Mouse (Mus musculus) left cerebral cortex, adult 9 months (tissue): ENCODE results near the gene Nup37.

ENCODE experiments used
- DNase-seq, 2 experiments: peaks; one replicate each; pipeline ENCODE4 v3.0.0; 2022; ENCODE audit warnings: low spot score in 2 of 2

Nup37 gene

DNA sequence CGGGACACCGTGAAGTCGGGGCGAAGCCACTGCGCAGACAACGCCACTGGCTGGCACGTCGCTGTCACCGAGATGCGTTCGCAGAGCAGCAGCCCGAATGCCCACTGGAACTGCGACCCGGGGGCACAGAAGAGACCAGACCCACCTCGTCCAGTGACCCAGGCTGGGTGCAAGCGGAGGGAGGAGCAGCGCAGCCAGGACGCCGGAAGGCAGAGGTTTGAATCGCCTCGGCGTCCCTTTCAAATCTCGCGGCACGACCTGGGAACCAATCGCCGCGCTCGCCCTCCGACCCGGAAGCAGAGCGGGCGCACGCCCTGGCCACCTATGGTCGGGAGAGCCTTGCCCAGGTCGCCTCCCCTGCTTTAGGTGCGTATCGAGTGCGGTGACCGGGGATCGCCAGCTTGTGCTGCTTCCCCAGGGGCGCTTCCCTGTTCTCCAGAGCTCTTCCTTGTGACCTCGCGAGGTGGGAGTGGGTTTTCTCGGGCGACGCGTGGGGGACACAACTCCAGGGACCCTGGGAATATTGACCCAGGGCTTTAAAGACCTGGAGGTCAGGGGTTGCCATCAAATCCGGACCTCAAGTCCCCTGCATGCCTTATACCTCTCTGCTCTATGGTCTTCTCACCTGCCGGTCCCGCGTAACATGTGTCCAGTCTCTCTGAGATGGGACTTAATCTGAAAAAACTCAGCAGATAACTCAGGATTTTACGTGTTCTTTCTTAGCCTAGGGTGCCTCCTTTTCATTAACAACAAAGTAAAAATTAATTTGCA lies at the start of gene Nup37, which contains the start of gene Parpbp:
TSS of gene Nup37 (plus strand) at position 286 of the 771 bp plus-strand sequence.
TSS of gene Parpbp (minus strand) at position 235 of the 771 bp plus-strand sequence.
- DNase-seq: peak; percentile 47 to 82

DNA sequence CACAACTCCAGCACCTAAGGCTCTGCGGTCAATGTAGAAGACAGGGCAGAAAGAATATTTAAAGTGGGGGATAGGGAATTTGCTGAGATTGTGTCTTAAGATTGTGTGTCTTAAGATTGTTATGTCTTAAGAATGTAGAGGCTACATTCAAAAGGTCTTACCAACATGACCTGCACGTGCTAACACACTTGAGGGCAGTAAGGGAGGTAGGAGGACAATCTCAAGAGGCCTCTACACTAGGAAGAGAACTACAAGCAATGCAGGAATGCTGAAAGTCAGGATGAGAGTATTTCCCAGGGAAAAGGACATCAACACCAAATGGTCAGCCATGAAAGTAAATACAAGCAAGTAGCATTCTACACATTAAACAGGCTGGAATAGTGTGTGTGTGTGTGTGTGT lies 40.6 kb upstream of the Nup37 start:
- DNase-seq: no peak

- DNase-seq: no peak
Observed at GRCm38 (mm10) chr10:88113290-88113689, 33.5 kb upstream of the Nup37 start.

- no peak for DNase-seq
Observed at GRCm38 (mm10) chr10:88119721-88120120, 27.1 kb upstream of the Nup37 start.

DNA sequence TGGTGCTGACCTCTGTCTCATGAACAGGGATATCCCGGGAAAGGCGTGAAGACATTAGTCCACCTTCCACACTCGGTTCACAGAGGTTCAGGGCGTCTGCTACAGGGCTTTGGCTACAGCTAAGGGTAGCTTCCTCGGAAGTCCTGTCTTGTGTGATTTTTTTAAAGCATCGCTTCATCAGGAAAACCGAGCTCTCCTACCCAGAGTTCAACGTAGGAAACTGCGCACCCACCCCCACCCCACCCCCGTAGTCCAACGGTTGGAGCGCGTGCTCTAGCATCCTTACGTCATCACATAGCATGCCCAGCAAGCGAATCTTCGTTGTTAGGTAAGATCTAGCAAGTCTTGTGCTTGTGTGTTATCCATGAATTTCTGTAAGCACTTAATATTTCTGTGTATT lies 11.2 kb upstream of the Nup37 start:
- DNase-seq: no peak

- no peak for DNase-seq
Observed at GRCm38 (mm10) chr10:88146187-88146586, 605 bp upstream of the Nup37 start.

DNA sequence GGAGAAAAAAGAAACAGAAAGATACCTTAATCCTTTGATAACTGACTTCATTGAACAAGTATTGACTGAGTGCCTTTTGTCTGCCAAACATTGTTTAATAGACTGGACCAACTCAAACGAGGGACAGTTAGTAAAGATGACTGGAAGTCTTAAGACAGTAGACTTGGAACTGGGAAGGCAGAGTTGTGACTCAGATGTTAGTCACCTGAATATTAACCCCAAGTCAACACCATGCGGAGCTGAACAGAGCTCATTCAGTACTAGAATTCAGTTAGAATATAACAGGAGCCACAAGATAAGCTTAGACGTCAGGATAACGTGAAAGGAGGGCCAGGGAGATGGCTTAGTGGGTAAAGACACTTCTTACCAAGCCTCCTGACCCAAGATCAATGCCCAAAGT lies 3.6 kb downstream of the Nup37 start:
- no peak for DNase-seq

GRCm38 (mm10) chr10:88151658-88152057 lies 4.9 kb downstream of the Nup37 start:
- peak in 1 of 2 experiments; percentile 7 for DNase-seq

- DNase-seq: no peak
Observed at GRCm38 (mm10) chr10:88162096-88162495, 15.3 kb downstream of the Nup37 start.

DNA sequence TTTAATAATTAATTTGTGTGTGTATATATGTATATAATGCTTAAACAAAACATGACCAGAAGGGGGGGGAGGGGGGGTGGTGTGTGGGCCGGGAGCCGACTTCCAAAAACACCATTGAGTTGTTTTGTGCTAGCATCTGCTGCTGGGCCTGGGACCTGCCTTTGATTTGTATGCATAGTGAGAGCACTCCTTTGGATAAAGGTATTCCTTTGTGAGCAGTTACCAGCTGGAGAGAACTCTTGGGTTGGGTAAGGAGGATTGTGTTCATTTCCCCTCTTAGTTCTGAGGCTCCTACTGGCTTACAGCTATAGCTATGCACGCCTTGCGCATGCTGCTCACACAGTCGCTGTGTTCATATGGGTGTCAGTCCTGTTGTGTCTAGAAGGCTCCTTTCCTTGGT lies 15.9 kb downstream of the Nup37 start:
- no peak for DNase-seq

DNA sequence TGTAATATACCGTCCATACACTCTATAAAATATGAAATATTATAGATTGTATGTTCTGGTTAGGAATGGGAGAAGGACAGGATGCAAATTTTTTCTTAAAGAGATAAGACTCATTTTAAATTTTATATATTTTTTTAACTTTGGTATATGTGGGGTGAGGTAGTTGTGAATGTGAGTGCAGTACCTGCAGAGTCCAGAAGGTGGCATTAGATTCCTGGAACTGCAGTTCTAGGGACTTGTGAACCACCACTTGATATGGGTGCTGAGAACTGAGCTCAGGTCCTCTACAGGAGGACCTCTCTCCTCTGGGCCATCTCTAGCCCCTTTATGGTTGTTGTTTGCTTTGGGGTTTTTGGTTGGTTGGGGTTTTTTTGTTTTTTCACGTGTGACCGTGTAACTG lies 19.4 kb downstream of the Nup37 start:
- no peak for DNase-seq

DNA sequence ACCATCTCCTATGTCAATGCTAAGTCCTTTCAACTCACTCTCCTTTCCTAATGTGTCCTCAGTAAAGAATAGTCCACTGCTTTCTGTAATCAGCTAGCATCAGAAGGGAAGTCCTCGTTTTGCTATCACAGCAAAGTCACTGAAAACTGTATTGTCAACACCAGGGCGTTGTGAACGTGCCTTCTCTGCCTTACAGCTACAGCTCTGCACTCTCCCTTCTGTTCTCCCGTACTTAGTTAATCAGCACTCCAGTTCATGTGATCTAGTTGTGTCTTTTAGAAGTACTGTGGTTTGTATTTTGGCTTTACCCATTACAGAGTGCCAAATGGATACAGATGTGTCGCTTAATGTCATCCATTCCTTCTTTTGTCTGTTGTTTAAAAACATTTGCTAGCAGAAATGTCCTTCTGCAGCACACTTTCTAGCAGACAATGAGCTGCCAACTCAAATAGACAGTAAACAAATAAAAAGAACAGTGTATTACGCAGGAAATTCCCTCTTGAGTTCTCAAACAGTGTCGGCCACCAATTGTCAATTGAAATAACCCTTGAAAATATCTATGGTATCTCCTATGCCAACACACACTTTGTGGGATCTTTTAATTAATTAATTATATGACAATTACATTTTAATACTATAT lies 20.8 kb downstream of the Nup37 start:
- DNase-seq: no peak

- no peak for DNase-seq
Observed at GRCm38 (mm10) chr10:88200541-88200940, 53.7 kb downstream of the Nup37 start.

DNA sequence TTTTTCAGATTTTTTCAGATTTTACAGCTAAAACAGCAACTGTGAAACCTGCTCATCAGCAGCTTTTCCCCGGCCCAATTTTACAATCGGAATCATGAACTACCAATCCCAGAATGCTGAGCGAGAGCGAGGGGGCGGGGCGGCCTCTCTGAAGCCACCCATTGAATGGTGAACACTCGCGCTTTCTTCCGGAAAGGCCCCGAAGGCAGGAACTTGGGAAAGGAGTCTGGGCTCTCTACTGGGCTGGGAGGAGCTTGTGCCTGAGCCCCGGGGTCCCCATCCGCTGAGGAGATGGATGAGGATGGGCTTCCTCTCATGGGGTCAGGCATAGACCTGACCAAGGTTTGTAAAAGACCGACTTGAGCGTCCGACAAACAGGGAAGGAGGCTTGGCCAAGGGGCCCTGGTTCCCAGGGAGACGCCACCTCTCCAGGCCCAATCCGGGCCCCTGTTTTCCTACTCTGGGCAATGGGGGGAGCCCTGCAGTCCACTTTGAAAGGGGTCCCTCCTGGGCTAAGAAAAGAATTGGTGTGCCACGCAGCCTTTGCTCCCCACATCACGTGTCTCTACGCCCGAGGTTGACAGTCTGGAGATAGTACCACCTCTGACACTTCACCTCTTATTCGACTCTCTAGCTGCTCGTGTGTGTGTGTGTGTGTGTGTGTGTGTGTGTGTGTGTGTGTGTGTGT lies 54.3 kb downstream of the Nup37 start, which contains the start of gene Washc3:
TSS of gene Washc3 (plus strand) at position 143 of the 688 bp plus-strand sequence.
- DNase-seq: peak; percentile 69 to 95

- DNase-seq: no peak
Observed at GRCm38 (mm10) chr10:88201650-88202049, 54.9 kb downstream of the Nup37 start.

DNA sequence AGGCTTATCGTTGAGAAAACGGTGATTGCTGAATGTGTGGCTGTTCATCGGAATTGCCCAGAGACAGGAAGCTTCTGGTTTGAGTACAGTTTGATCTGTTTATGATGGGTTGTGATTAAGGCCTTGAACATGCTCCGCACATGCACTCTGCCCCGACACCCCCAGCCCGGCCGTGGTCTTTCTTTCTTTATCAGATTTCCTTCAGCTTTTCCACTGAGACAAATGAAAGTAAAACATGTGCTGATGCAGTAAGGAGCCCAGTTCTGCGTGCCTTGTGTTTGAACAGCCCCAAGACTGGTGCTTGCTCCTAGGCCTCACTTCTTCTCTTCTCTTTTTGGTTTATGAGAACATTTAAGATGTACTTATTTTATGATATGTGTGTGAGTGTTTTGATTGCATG lies 55.8 kb downstream of the Nup37 start:
- no peak for DNase-seq

- DNase-seq: no peak
Observed at GRCm38 (mm10) chr10:88203236-88203635, 56.4 kb downstream of the Nup37 start.

DNA sequence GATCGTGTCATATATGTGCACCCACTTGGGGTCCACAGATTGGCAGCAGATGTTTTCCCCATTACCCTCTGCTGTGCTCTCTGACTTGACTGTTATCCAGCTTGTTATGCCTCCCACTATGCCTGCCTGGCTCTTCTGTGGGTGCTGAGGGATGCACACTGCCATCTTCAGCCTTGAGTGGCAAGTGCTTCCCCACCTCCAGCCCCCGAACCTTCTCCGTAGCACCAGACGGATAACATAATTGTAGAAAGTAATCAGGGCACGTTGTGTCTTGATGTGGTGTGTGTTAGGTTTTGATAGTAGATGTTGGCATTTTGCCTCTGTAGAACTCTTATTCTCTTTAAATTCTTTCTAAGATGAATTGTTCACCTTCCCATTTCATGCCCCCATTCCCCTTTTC lies 65.9 kb downstream of the Nup37 start:
- no peak for DNase-seq

GRCm38 (mm10) chr10:88214800-88215514 lies 68.2 kb downstream of the Nup37 start:
- no peak for DNase-seq

- DNase-seq: no peak
Observed at GRCm38 (mm10) chr10:88218161-88218560, 71.4 kb downstream of the Nup37 start.

DNA sequence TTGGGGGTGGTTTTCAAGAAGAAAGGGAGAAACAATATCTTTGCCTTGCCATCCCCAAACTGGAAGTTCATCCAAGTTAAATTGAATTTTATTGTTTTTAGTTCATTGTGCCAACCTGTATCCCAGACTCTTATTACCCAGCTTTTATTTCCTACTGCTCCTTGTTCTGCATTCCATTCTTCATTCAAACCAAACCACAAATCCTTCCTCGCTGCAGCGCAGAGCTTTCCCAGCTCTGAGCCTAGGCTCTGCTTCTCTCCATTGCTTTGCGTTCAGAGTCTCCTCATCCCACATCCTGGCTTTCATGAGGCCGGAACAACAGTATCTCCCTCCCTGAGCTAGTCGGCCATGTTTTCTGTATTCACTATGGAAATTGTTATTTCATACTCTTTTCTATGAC lies 74.9 kb downstream of the Nup37 start:
- no peak for DNase-seq

GRCm38 (mm10) chr10:88225421-88225820 lies 78.6 kb downstream of the Nup37 start:
- no peak for DNase-seq
